Mouse (Mus musculus): ENCODE measurements at regions not wholly inside any gene's neighbourhood (a gene's known extent, or its start where the extent isn't known, plus 50 kb on each side); places are given as distances from the start of the nearest gene placed in this dataset.

GRCm38 (mm10) chr3:42205640-42206039 lies 463.2 kb downstream of the D3Ertd751e start:
- Histone ChIP-seq H3K4me1 (ENCODE audit: control insufficient read depth, insufficient read depth, low read length) (no peaks in the 10 kb centered on the region), H3K36me3 (ENCODE audit: control insufficient read depth, insufficient read depth, low read length) (no peaks in the 10 kb centered on the region), H3K9ac (ENCODE audit: low read depth, low read length) (no peak overlapping the region), H3K4me3 (ENCODE audit: low read length) (no peak overlapping the region), H3K27ac (ENCODE audit: low read length) (no peak overlapping the region), H3K4me2 (ENCODE audit: low read depth, low read length) (no peak overlapping the region), H3K27me3 (replicated peaks; ENCODE audit: control insufficient read depth, insufficient read depth, low read length) (no peaks in the 10 kb centered on the region), H3K9me3 (ENCODE audit: control insufficient read depth, low read length) (no peaks in the 10 kb centered on the region)
- WGBS: 74% methylated on average over 4 of the region's 4 CpGs
- ATAC-seq: no peak

DNA sequence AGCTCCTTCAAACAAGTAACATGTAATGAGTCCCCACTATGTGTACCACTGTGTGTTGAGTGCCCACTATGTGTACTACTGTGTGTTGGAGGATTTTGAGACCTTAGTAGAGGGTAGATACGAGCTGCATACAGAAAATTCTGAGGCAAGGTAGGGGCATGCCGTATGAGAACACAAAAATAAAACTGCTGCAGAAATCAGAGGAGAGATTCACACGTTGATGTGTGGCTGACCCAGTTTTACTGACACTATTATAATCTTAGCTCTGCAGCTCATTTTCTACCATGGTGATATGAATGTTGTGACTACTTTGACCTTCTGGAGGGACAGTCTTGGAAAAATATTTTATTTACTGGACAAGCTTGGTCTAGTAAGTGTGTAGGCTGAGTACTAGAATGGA lies 469.0 kb downstream of the D3Ertd751e start:
- H3K36me3 ChIP-seq (ENCODE audit: control insufficient read depth, insufficient read depth, low read length): no peaks in the 10 kb centered on the region
- no peak for ATAC-seq
- 82% methylated on average over 3 of the region's 3 CpGs for WGBS
- H3K4me2 ChIP-seq (ENCODE audit: low read depth, low read length): no peak overlapping the region
- H3K27me3 ChIP-seq (replicated peaks; ENCODE audit: control insufficient read depth, insufficient read depth, low read length): no peaks in the 10 kb centered on the region
- H3K4me1 ChIP-seq (ENCODE audit: control insufficient read depth, insufficient read depth, low read length): no peaks in the 10 kb centered on the region
- no peaks in the 10 kb centered on the region for H3K9me3 ChIP-seq (ENCODE audit: control insufficient read depth, low read length)
- no peak overlapping the region for H3K9ac ChIP-seq (ENCODE audit: low read depth, low read length)
- no peak overlapping the region for H3K4me3 ChIP-seq (ENCODE audit: low read length)
- no peak overlapping the region for H3K27ac ChIP-seq (ENCODE audit: low read length)

GRCm38 (mm10) chr3:42212456-42212855 lies 470.0 kb downstream of the D3Ertd751e start:
- 80% methylated on average over 5 of the region's 5 CpGs for WGBS
- Histone ChIP-seq H3K27ac (ENCODE audit: low read length) (no peak overlapping the region), H3K36me3 (ENCODE audit: control insufficient read depth, insufficient read depth, low read length) (no peaks in the 10 kb centered on the region), H3K9ac (ENCODE audit: low read depth, low read length) (no peak overlapping the region), H3K27me3 (replicated peaks; ENCODE audit: control insufficient read depth, insufficient read depth, low read length) (no peaks in the 10 kb centered on the region), H3K4me3 (ENCODE audit: low read length) (no peak overlapping the region), H3K9me3 (ENCODE audit: control insufficient read depth, low read length) (no peaks in the 10 kb centered on the region), H3K4me2 (ENCODE audit: low read depth, low read length) (no peak overlapping the region), H3K4me1 (ENCODE audit: control insufficient read depth, insufficient read depth, low read length) (no peaks in the 10 kb centered on the region)
- ATAC-seq: no peak

DNA sequence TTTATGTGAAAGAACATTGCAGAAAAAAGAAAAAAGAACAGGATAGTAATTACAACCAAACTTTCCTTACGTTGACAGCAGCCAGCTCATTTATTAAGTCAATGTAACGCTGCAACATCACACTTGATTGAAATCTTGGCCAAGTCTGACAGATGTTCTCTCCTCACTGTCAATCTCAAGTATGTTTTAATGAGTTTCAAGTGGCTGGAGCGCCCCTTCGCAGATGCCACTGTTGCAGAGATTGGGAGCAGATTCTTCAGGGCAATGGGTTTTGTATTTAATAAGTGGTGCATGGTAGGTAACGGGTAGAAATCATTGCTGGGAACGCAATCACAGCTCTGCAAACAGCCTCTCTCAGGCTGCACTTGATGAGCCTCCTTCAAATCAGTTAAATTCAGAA lies 470.8 kb downstream of the D3Ertd751e start:
- 77% methylated on average over 6 of the region's 6 CpGs for WGBS
- Histone ChIP-seq H3K9me3 (ENCODE audit: control insufficient read depth, low read length) (no peaks in the 10 kb centered on the region), H3K9ac (ENCODE audit: low read depth, low read length) (no peak overlapping the region), H3K27me3 (replicated peaks; ENCODE audit: control insufficient read depth, insufficient read depth, low read length) (no peaks in the 10 kb centered on the region), H3K27ac (ENCODE audit: low read length) (no peak overlapping the region), H3K4me3 (ENCODE audit: low read length) (no peak overlapping the region), H3K4me1 (ENCODE audit: control insufficient read depth, insufficient read depth, low read length) (no peaks in the 10 kb centered on the region), H3K4me2 (ENCODE audit: low read depth, low read length) (no peak overlapping the region), H3K36me3 (ENCODE audit: control insufficient read depth, insufficient read depth, low read length) (no peaks in the 10 kb centered on the region)
- ATAC-seq: no peak

DNA sequence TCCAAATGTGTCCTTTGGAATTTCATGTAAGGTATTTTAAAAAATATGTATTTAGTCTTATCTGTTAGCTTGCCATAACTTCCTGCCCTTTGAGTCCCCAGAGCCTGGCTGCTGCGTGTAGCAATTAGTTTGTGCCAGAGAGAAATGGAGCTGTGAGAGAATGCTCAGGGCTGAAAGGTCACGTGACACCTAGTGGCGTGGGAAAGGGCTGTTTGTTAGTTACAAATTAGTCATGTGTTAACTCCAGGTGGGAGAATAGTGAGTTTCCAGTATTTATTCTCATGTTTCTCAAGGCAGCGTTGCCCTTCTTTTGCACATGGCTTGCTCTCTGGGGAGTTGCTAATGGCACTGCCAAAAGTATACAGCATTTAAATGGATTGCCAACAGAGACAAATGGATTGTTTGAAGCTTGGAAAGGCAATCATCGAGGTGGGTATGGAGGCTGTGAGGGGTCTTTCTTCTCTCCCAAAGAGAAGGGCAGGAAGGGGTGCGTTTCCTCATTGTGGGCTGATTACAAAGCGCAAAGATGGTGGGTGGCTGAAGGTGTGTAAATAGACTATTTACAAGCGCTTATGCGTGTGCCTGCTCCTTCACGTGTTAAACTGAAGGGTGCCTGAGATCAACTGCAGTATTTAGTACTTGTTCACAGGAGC lies 472.3 kb downstream of the D3Ertd751e start:
- no peak for ATAC-seq
- H3K27ac ChIP-seq (ENCODE audit: low read length): no peak overlapping the region

DNA sequence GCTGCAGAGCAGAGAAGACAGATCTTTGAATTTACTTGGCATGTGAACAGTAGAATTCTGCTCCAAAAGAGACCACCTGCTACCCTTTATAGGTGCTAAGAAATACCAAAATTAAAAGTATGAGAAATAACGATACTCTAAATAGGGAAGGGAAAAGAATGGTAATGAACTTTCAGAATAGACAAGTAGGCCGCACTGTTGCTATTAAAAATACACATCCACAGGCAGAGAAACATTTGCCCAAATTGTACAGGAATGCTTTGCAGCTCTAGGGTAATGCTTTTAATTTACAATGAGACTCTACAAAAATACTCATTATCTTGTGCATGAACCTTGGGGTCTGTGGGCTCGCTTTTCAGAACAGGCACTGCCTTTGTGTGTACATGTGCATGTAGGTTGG lies 476.3 kb downstream of the D3Ertd751e start:
- WGBS: 88% methylated on average over 3 of the region's 3 CpGs
- H3K27ac ChIP-seq (ENCODE audit: low read length): no peak overlapping the region
- no peaks in the 10 kb centered on the region for H3K36me3 ChIP-seq (ENCODE audit: control insufficient read depth, insufficient read depth, low read length)
- H3K4me1 ChIP-seq (ENCODE audit: control insufficient read depth, insufficient read depth, low read length): no peaks in the 10 kb centered on the region
- no peak overlapping the region for H3K9ac ChIP-seq (ENCODE audit: low read depth, low read length)
- no peaks in the 10 kb centered on the region for H3K27me3 ChIP-seq (replicated peaks; ENCODE audit: control insufficient read depth, insufficient read depth, low read length)
- H3K4me2 ChIP-seq (ENCODE audit: low read depth, low read length): no peak overlapping the region
- no peak for ATAC-seq
- no peak overlapping the region for H3K4me3 ChIP-seq (ENCODE audit: low read length)
- no peaks in the 10 kb centered on the region for H3K9me3 ChIP-seq (ENCODE audit: control insufficient read depth, low read length)

More for the DNA sequence above, 472.3 kb downstream of the D3Ertd751e start:
- Histone ChIP-seq H3K9me3 (ENCODE audit: control insufficient read depth, low read length) (no peaks in the 10 kb centered on the region), H3K4me2 (ENCODE audit: low read depth, low read length) (no peak overlapping the region), H3K36me3 (ENCODE audit: control insufficient read depth, insufficient read depth, low read length) (no peaks in the 10 kb centered on the region), H3K27me3 (replicated peaks; ENCODE audit: control insufficient read depth, insufficient read depth, low read length) (no peaks in the 10 kb centered on the region), H3K4me3 (ENCODE audit: low read length) (no peak overlapping the region), H3K9ac (ENCODE audit: low read depth, low read length) (no peak overlapping the region), H3K4me1 (ENCODE audit: control insufficient read depth, insufficient read depth, low read length) (no peaks in the 10 kb centered on the region)
- 35% methylated on average over 10 of the region's 10 CpGs for WGBS

GRCm38 (mm10) chr3:42227679-42228398 lies 485.4 kb downstream of the D3Ertd751e start:
- H3K9me3 ChIP-seq (ENCODE audit: control insufficient read depth, low read length): no peaks in the 10 kb centered on the region
- no peak overlapping the region for H3K9ac ChIP-seq (ENCODE audit: low read depth, low read length)
- no peaks in the 10 kb centered on the region for H3K36me3 ChIP-seq (ENCODE audit: control insufficient read depth, insufficient read depth, low read length)
- H3K4me3 ChIP-seq (ENCODE audit: low read length): no peak overlapping the region
- no peak for ATAC-seq
- 72% methylated on average over 4 of the region's 4 CpGs for WGBS
- no peak overlapping the region for H3K27ac ChIP-seq (ENCODE audit: low read length)
- H3K4me2 ChIP-seq (ENCODE audit: low read depth, low read length): no peak overlapping the region
- no peaks in the 10 kb centered on the region for H3K4me1 ChIP-seq (ENCODE audit: control insufficient read depth, insufficient read depth, low read length)
- H3K27me3 ChIP-seq (replicated peaks; ENCODE audit: control insufficient read depth, insufficient read depth, low read length): no peaks in the 10 kb centered on the region

GRCm38 (mm10) chr3:42228399-42228755 lies 486.0 kb downstream of the D3Ertd751e start:
- 66% methylated on average over 3 of the region's 3 CpGs for WGBS
- no peak for ATAC-seq

DNA sequence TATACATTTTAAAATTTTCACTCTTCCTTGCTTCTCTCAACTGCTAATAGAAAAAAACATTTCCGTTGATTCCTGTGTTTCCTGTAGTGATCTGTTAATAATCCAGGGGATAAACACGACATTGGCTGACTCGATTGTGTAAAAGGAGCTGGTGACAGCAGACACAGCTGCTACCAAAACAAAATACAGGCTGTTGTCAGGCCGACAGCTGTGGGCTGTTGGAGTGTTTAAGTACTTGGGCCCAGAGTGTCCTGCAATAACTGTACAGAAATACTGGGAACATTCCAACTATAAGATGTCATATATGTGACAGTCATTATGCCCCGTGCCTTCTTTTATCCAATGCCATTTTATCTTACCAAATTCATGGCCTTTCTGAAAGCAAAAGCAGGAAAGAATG lies 489.9 kb downstream of the D3Ertd751e start:
- H3K4me3 ChIP-seq (ENCODE audit: low read length): no peak overlapping the region
- H3K9me3 ChIP-seq (ENCODE audit: control insufficient read depth, low read length): no peaks in the 10 kb centered on the region
- no peaks in the 10 kb centered on the region for H3K36me3 ChIP-seq (ENCODE audit: control insufficient read depth, insufficient read depth, low read length)
- H3K4me2 ChIP-seq (ENCODE audit: low read depth, low read length): no peak overlapping the region
- WGBS: 64% methylated on average over 5 of the region's 5 CpGs
- no peak for ATAC-seq
- no peak overlapping the region for H3K9ac ChIP-seq (ENCODE audit: low read depth, low read length)
- H3K4me1 ChIP-seq (ENCODE audit: control insufficient read depth, insufficient read depth, low read length): no peaks in the 10 kb centered on the region
- H3K27ac ChIP-seq (ENCODE audit: low read length): no peak overlapping the region
- H3K27me3 ChIP-seq (replicated peaks; ENCODE audit: control insufficient read depth, insufficient read depth, low read length): no peaks in the 10 kb centered on the region

More at GRCm38 (mm10) chr3:42228399-42228755, 486.0 kb downstream of the D3Ertd751e start:
- Histone ChIP-seq H3K27ac (ENCODE audit: low read length) (no peak overlapping the region), H3K4me3 (ENCODE audit: low read length) (no peak overlapping the region), H3K9ac (ENCODE audit: low read depth, low read length) (no peak overlapping the region), H3K4me2 (ENCODE audit: low read depth, low read length) (no peak overlapping the region), H3K9me3 (ENCODE audit: control insufficient read depth, low read length) (no peaks in the 10 kb centered on the region), H3K27me3 (replicated peaks; ENCODE audit: control insufficient read depth, insufficient read depth, low read length) (no peaks in the 10 kb centered on the region), H3K36me3 (ENCODE audit: control insufficient read depth, insufficient read depth, low read length) (no peaks in the 10 kb centered on the region), H3K4me1 (ENCODE audit: control insufficient read depth, insufficient read depth, low read length) (no peaks in the 10 kb centered on the region)
